Mouse (Mus musculus) monocyte, adult 2 months (primary cell): Measurements from ENCODE around the gene Hcfc1r1.

ENCODE experiments used
- DNase-seq, 2 experiments: peaks; one replicate each; pipeline ENCODE4 v3.0.0; 2022; ENCODE audit warnings: low spot score in 2 of 2, low read depth in 1 of 2

Hcfc1r1 gene

DNA sequence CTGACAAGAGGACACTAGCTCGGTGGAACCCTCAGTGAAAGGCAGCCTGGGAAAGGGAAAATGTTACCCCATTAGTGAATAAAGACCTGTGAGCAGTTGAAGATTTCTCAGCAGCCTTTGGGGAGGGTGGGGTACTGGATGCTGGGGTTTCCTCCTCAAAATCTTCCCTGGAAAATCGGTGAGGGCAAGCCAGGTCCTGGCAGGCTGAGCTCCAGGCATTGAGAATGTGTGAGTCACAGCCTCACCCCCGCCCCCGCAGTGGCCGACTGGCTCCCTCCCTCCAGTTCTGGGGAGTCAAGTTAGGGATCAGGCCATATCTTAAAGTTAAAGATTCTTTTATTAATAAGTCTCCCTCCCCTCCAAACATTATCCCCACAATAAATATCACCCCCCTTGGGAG, 1.7 kb downstream of the Hcfc1r1 start:
- no peak for DNase-seq

DNA sequence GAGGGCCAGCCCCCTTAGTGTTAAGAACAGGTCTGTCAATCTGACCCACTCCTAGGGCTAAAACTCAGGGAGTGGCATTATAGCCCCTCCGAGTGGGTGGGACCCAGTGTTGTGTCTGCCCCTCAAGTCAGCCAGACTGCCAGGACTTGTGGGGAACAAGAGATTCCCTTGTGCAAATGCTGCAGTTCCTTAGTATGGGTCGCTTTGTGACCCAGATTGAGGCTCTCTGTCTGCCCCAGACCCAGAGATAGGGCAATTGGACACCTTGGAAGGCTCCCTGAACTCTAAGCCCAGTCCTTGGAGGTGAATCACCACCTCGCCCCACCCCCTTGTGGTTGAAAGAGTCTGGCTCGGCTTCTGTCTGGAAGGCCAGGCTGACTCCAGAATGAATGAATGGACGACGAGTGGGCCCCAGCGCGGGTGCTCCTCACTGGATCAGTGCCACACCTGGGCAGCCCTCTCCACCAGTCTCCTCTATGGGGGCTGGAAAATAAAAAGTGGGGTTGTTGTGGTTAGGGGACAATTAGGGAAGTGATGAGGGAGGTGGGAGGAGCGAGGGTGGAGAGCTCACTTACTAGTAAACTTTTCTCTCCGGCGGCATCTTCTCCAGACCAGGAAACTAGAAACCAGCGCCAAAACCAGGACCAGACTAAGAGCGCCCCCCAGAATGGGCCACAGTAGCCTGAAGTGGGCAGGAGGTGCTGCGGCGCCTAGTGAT, 2.3 kb downstream of the Hcfc1r1 start:
- DNase-seq, result peak; percentile 41 to 53

- DNase-seq, result no peak
Observed at GRCm38 (mm10) chr17:23676473-23677031, 3.2 kb downstream of the Hcfc1r1 start.

- DNase-seq, result peak; percentile 42 to 79
Observed at GRCm38 (mm10) chr17:23677236-23677679, 3.9 kb downstream of the Hcfc1r1 start, which contains the start of gene Tnfrsf12a. Gene Tnfrsf12a, minus strand, starts transcription at chr17:23677468.

GRCm38 (mm10) chr17:23679127-23679835, 5.9 kb downstream of the Hcfc1r1 start, which contains the start of gene Cldn6:
Gene Cldn6, plus strand, starts transcription at chr17:23679249.
- no peak for DNase-seq

DNA sequence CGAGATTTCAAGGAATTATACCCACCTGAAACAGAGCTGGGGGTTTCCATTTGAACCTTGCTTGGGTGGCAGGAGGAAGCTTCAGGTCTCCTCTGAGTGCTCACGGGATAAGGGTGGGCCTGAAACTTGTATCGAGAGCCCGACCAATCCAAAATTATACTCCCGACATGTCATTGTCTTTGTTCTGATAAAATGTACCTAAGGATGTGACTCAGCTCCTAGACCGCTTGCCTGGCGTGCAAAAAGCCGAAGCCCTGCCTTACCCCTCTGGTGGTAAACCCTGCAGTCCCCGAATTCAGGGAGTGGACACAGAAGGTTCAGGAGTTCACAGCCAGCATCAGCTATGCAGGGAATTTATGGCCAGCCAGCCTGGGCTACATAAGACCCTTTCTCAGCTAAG, 6.9 kb downstream of the Hcfc1r1 start:
- no peak for DNase-seq

GRCm38 (mm10) chr17:23681086-23681485, 7.7 kb downstream of the Hcfc1r1 start:
- no peak for DNase-seq

DNA sequence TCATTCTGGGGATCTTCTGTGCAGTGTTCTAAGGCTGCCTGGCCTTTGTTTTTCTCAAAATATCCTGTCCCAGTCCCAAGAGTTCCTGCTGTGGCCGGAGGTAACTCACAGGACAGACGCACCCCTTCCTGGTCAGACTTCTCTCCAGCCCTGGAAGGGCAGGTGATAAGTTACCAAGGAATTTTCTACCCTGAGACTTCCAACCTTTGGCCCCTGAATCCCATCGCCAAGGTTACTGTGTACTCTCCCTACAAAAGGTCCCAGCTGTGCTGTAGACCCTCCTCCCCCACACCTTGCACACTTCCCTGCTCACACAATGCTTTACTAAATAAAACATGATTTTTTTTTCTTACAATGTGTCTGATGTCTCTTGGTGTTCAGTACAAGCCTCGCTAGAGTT, 8.7 kb downstream of the Hcfc1r1 start:
- no peak for DNase-seq

GRCm38 (mm10) chr17:23682530-23682929, 9.1 kb downstream of the Hcfc1r1 start:
- DNase-seq, result no peak

GRCm38 (mm10) chr17:23683226-23683625, 9.8 kb downstream of the Hcfc1r1 start:
- no peak for DNase-seq

DNA sequence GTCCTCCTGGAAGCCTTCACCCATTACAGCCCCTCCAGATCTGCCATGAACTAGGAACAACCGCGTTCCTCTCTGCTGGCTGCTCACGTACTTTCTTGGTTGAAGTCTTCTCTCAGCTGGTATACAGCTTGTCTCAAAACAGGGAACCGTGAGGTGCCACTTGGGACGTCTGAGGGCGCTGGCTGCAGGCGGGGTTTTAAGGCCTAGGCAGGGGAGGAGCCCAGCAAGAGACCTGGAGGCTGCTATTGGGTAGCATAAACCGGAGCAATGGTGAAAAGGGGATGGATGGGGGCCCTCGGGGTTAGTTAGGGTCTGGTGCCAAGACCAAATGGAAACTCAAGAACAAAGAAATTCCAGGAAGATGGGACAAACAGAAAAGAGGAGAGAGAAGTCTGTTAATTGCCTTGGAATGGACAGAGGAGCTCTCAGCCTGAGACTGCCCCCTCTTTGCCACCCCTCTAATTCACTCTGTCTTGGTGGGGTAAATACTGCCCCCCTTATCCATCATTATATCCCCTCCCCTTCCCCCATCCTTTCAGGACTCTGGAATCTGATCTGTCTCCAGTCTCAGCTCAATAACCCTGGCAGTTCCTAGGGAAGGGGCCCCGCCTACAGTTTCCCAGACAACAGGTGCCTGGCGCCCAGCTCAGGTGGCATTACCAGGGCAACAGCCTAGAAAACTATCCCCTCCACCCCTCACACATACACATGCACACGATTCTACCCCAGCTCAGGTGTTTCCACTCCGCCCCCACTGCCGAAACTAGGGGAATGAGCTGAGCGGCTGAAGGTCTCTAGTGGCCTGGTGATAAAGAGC, 10.7 kb downstream of the Hcfc1r1 start, which contains the start of gene Cldn9:
Gene Cldn9, minus strand, starts transcription at position 171 of the 817 bp plus-strand sequence.
- no peak for DNase-seq

- DNase-seq, result no peak
Observed at GRCm38 (mm10) chr17:23694491-23694890, 21.1 kb downstream of the Hcfc1r1 start.

- DNase-seq, result no peak
Observed at GRCm38 (mm10) chr17:23695801-23696200, 22.4 kb downstream of the Hcfc1r1 start.

- DNase-seq, result no peak
Observed at GRCm38 (mm10) chr17:23699131-23700077, 26.0 kb downstream of the Hcfc1r1 start.

- peak; percentile 64 to 74 for DNase-seq
Observed at GRCm38 (mm10) chr17:23700079-23700478, 26.7 kb downstream of the Hcfc1r1 start.

DNA sequence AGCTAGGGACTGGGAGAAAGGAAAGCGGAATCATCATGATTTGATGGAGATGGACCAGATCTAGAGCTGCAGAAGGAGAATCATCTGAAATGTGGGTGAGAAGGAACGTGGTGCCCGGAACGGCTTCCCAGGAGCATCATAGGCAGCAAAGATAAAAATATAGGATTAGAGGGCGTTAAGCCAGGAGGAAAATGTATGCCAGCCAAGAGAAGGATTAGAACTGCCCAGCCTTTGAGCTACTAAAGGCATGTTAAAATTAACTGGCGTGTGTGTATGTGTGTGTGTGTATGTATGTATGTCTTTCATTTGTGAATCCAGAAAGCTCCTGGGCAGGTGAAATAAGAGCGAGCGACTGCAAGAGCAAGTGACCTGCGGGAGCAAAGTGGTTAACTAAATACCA, 29.9 kb downstream of the Hcfc1r1 start:
- DNase-seq, result no peak

- DNase-seq, result no peak
Observed at GRCm38 (mm10) chr17:23704741-23705140, 31.3 kb downstream of the Hcfc1r1 start.

DNA sequence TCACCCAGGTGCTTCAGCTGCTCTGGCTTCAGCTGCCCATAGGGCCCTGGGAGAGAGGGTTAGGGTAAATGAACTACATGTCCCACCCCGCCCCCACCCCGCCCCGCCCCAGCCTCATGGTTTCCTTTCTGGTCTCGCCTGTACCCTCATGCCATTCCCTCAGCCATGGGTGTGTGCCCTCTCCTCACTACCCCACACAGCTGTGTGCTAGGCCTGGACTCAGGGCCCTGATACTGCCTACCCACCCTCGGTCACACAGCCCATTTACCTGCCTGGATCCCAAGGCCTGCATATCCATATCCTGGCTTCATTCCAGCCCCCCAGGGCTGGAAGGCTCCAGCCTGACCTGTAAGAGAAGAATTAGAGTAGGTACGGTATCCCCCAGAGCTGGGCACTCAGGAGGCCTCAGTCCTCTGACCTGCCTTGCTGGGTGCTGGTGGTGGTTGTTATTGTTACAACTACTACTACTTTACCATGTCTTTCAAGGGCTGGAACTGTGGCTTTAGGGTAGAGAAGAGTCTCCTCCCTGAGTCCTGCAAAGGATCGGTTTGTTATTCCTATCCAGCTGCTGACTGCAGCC, 32.2 kb downstream of the Hcfc1r1 start:
- no peak for DNase-seq

DNA sequence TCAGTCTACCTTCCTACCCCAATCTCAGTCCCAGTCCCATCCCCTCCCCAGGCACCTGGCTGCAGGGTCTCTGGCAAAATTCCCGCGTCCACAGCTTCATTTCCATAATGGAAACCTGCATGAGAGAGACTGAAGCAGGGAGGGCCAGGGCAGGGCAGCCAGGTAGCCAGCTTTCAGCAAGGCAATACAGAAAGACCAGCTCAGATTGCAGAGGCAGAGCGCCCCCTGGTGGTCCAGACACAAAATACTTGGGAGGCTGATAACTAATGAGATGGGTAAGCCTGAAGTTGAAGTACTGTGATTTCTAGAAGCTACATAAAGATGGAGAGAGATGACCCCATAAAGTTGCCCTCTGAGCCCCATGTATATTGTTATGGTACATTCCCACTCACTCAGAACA, 32.8 kb downstream of the Hcfc1r1 start:
- peak; percentile 22 to 49 for DNase-seq

- no peak for DNase-seq
Observed at GRCm38 (mm10) chr17:23717003-23717402, 43.6 kb downstream of the Hcfc1r1 start.
